Mouse (Mus musculus) liver, embryonic 16.5 days (tissue): ENCODE measurements around the gene Tas2r123. TPM values are rescaled to one million over a fixed set of nuclear protein-coding genes. Genes with fewer than 3 reads are reported as not detected.

Experiments
- ATAC-seq: fragments of 200-750 bp; cut with Nextera tagmentation; 2 replicates; pipeline ENCODE4 v1.8.0; 2017; ENCODE audit warnings: low read depth, mild to moderate bottlenecking, moderate number of reproducible peaks, moderate library complexity
- H3K27ac ChIP-seq: fragments of 300-500 bp; sonication (generic); 2 replicates; pipeline ENCODE4 v1.5.1; 2014; ENCODE audit warnings: mild to moderate bottlenecking, low read length
- H3K27me3 ChIP-seq: fragments of 300-500 bp; sonication (generic); 2 replicates; pipeline ENCODE4 v1.6.1; 2014; ENCODE audit warnings: low read depth, low read length, mixed read lengths; ENCODE audit not compliant: control insufficient read depth, insufficient read depth
- H3K36me3 ChIP-seq: fragments of 300-500 bp; sonication (generic); 2 replicates; pipeline ENCODE4 v1.6.1; 2014; ENCODE audit warnings: mild to moderate bottlenecking; ENCODE audit not compliant: control insufficient read depth, insufficient read depth
- H3K4me1 ChIP-seq: fragments of 300-500 bp; sonication (generic); 2 replicates; pipeline ENCODE4 v1.6.1; 2014; ENCODE audit warnings: low read depth, low read length, mixed read lengths; ENCODE audit not compliant: control insufficient read depth
- H3K4me2 ChIP-seq: fragments of 300-500 bp; sonication (generic); 2 replicates; pipeline ENCODE4 v1.6.1; 2014; ENCODE audit warnings: low read depth, low read length, mixed read lengths
- H3K4me3 ChIP-seq: fragments of 300-500 bp; sonication (generic); 2 replicates; pipeline ENCODE4 v1.5.1; 2014; ENCODE audit warnings: low read depth, mild to moderate bottlenecking, low read length
- H3K9ac ChIP-seq: fragments of 300-500 bp; sonication (generic); 2 replicates; pipeline ENCODE4 v1.6.1; 2014; ENCODE audit warnings: low read depth, low read length
- H3K9me3 ChIP-seq: fragments of 300-500 bp; sonication (generic); replicated peaks from 2 replicates; pipeline ENCODE4 v1.6.1; 2016; ENCODE audit warnings: low read length; ENCODE audit not compliant: control insufficient read depth
- WGBS: fragments of 180-500 bp; shearing (Covaris S2); extraction: QIAGEN DNeasy Blood & Tissue Kit; methylation state at CpG from one replicate; pipeline ENCODE4 v1.1.7; 2014; ENCODE audit not compliant: insufficient replicate concordance; 5-methylcytosine and 5-hydroxymethylcytosine counted together
- polyA plus RNA-seq: library from polyadenylated mRNA; unstranded; fragments of >200 nt; fragmentation: Nextera tagmentation; extraction: Ambion mirVana; gene quantifications from 2 replicates; pipeline ENCODE4 v1.2.1, GENCODE M21; 2015

Tas2r123 gene
- not detected in 2 replicates for polyA plus RNA-seq

DNA sequence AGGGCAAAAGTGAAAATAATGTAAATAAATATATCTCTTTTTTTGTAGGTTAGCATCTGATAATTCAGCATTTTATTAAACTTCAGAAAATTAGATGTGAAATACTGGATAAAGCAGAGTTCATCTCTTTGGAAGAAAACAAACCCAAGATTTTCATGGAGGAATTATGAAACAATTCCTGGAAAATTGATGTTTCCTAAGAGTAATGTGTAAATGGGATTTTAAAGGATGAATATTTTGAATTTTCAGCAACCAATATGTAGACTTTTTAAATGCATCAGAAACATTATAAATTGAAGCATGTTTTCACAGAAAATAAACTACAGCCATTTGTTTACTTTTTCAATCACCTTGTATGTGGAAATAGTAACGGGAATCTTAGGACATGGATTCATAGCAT lies at the start of gene Tas2r123:
Gene Tas2r123, plus strand, starts transcription at position 301 of the 400 bp plus-strand sequence.
- 48% methylated on average over 1 of the region's 1 CpGs for WGBS
- H3K27me3 ChIP-seq, result no peaks in the 10 kb centered on the region
- no peak within 1 kb of the TSS for H3K4me2 ChIP-seq
- H3K9ac ChIP-seq, result no peak within 1 kb of the TSS
- no peak for ATAC-seq
- H3K4me3 ChIP-seq, result no peak within 1 kb of the TSS
- no peaks in the 10 kb centered on the region for H3K9me3 ChIP-seq
- no peak within 1 kb of the TSS for H3K27ac ChIP-seq
- no peaks in the 10 kb centered on the region for H3K36me3 ChIP-seq
- no peaks in the 10 kb centered on the region for H3K4me1 ChIP-seq

- Histone ChIP-seq H3K9me3 (no peaks in the 10 kb centered on the region), H3K4me3 (no peak within 1 kb of the TSS), H3K9ac (no peak within 1 kb of the TSS), H3K27me3 (no peaks in the 10 kb centered on the region), H3K27ac (no peak within 1 kb of the TSS), H3K4me2 (no peak within 1 kb of the TSS), H3K4me1 (no peaks in the 10 kb centered on the region), H3K36me3 (no peaks in the 10 kb centered on the region)
- WGBS, result 47% methylated on average over 1 of the region's 1 CpGs
- no peak for ATAC-seq
These were observed 44.4 kb upstream of the Tas2r123 start, which contains the start of gene Tas2r117 for GRCm38 (mm10) chr6:132802518-132802917. Gene Tas2r117, plus strand, starts transcription at chr6:132802818.

DNA sequence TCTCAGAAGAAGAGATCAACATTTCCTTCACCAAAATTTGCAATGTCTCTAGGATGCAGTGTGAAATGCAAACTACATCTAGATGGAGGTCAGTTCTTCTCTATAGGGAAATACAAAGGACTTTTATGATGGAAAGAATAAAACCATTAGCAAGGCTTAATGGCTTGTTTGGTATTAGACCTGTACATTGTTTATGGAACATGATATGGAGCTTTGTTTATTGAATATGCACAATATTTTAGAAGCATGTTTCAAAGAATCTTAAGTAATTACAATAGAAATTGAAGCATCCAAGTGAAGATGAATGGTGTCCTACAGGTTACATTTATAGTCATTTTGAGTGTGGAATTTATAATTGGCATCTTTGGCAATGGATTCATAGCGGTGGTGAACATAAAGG lies 8.2 kb downstream of the Tas2r123 start, which contains the start of gene Tas2r116:
Gene Tas2r116, plus strand, starts transcription at position 301 of the 400 bp plus-strand sequence.
- no peak for ATAC-seq
- Histone ChIP-seq H3K4me3 (no peak within 1 kb of the TSS), H3K27ac (no peak within 1 kb of the TSS), H3K27me3 (no peaks in the 10 kb centered on the region), H3K4me2 (no peak within 1 kb of the TSS), H3K9me3 (no peaks in the 10 kb centered on the region), H3K36me3 (no peaks in the 10 kb centered on the region), H3K9ac (no peak within 1 kb of the TSS), H3K4me1 (no peaks in the 10 kb centered on the region)
- 58% methylated on average over 1 of the region's 1 CpGs for WGBS

DNA sequence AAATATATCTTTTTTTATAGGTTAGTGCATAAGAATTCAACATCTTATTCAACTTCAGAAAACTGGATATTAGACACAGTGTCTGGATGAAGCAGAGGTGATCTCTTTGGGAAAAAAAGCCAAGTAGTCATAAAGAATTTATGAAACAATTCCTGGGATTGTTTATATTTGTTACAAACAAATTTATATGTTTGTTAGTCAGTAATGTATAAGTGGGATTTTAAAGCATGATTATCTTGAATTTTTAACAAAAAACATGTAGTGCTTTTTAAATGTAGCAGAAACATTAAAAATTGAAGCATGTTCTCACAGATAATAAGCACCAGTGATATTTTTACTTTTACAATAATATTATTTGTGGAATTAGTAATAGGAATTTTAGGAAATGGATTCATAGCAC lies 20.8 kb downstream of the Tas2r123 start, which contains the start of gene Tas2r110:
Gene Tas2r110, plus strand, starts transcription at position 301 of the 400 bp plus-strand sequence.
- no peak for ATAC-seq
- no peaks in the 10 kb centered on the region for H3K9me3 ChIP-seq
- H3K4me3 ChIP-seq, result no peak within 1 kb of the TSS

DNA sequence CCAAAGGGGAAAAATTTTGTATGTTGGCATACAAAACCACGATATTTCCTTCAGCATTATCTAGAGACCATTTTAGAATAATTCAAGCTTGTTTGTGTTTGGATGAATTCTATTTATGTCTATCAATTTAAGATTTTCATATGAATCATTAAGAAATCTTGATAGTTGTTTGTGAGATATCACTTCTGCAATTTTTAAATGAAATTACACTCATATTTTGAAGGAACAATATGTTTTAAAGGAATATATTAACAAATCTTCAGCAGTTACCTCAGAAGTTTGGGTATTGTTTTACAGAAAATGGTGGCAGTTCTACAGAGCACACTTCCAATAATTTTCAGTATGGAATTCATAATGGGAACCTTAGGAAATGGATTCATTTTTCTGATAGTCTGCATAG lies 45.8 kb downstream of the Tas2r123 start, which contains the start of gene Tas2r113:
Gene Tas2r113, plus strand, starts transcription at position 301 of the 400 bp plus-strand sequence.
- H3K4me2 ChIP-seq, result no peak within 1 kb of the TSS
- no peak within 1 kb of the TSS for H3K4me3 ChIP-seq
- no peak within 1 kb of the TSS for H3K9ac ChIP-seq
- WGBS, result 46% methylated on average over 1 of the region's 1 CpGs
- H3K27me3 ChIP-seq, result no peaks in the 10 kb centered on the region
- H3K27ac ChIP-seq, result no peak within 1 kb of the TSS
- no peak for ATAC-seq
- no peaks in the 10 kb centered on the region for H3K4me1 ChIP-seq
- no peaks in the 10 kb centered on the region for H3K9me3 ChIP-seq
- no peaks in the 10 kb centered on the region for H3K36me3 ChIP-seq

More for the DNA sequence above, 20.8 kb downstream of the Tas2r123 start, which contains the start of gene Tas2r110:
- Histone ChIP-seq H3K4me1 (no peaks in the 10 kb centered on the region), H3K4me2 (no peak within 1 kb of the TSS), H3K27me3 (no peaks in the 10 kb centered on the region), H3K9ac (no peak within 1 kb of the TSS), H3K27ac (no peak within 1 kb of the TSS), H3K36me3 (no peaks in the 10 kb centered on the region)

Other genes starting within 250 kb of the Tas2r123 start
- gene A630073D07Rik, start 195.6 kb upstream of the Tas2r123 start, polyA plus RNA-seq, result not detected in 2 replicates
- gene Tas2r120, start 190.2 kb upstream of the Tas2r123 start, polyA plus RNA-seq, result not detected in 2 replicates
- not detected in 2 replicates for gene Tas2r121, start 146.1 kb upstream of the Tas2r123 start, polyA plus RNA-seq
- not detected in 2 replicates for gene Tas2r122, start 135.2 kb upstream of the Tas2r123 start, polyA plus RNA-seq
- gene Tas2r115, start 109.1 kb upstream of the Tas2r123 start, polyA plus RNA-seq, result not detected in 2 replicates
- not detected in 2 replicates for gene Tas2r124, start 92.4 kb upstream of the Tas2r123 start, polyA plus RNA-seq
- not detected in 2 replicates for gene Tas2r102, start 85.0 kb upstream of the Tas2r123 start, polyA plus RNA-seq
- not detected in 2 replicates for gene Tas2r136, start 69.0 kb upstream of the Tas2r123 start, polyA plus RNA-seq
- not detected in 2 replicates for gene Tas2r117, start 44.3 kb upstream of the Tas2r123 start, polyA plus RNA-seq
- gene Tas2r116, start 8.3 kb downstream of the Tas2r123 start, polyA plus RNA-seq, result not detected in 2 replicates
- gene Tas2r110, start 20.9 kb downstream of the Tas2r123 start, polyA plus RNA-seq, result not detected in 2 replicates
- not detected in 2 replicates for gene Tas2r113, start 45.9 kb downstream of the Tas2r123 start, polyA plus RNA-seq
- gene Tas2r125, start 62.5 kb downstream of the Tas2r123 start, polyA plus RNA-seq, result not detected in 2 replicates
- not detected in 2 replicates for gene Tas2r129, start 104.0 kb downstream of the Tas2r123 start, polyA plus RNA-seq
- not detected in 2 replicates for gene Tas2r131, start 110.8 kb downstream of the Tas2r123 start, polyA plus RNA-seq
- gene Tas2r109, start 133.8 kb downstream of the Tas2r123 start, polyA plus RNA-seq, result not detected in 2 replicates
- gene Tas2r103, start 190.0 kb downstream of the Tas2r123 start, polyA plus RNA-seq, result not detected in 2 replicates
- gene Tas2r140, start 208.7 kb downstream of the Tas2r123 start, polyA plus RNA-seq, result not detected in 2 replicates